In the genomic region with DNA sequence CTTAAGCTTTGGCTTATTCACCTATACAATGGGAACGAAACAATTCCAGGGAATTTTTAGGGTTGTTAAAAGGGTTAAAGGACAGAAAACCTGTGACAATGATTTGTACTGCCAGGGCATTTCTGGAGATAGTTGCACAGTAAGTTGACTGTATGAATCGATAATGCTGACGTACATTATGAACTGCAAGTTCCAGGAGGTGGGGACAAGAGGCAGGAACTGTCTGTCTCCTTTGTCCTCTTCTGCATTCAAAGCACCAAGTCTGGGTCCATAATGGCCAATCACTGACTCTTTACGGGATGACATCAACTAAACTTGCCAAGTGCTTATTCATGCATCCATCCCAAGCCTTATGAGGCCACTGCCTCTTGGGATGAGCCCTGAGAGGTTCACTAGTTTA, we compare ENCODE assay signal across 33 mouse cellular contexts.
"Had no signal": no experiment of that assay in that cellular context is flagged by ENCODE, and none has a peak within 500 bp of the region (broad histone marks: within the 10 kb centered on the region; RNA-seq: fewer than 3 reads in every experiment).

No protein-coding gene starts in this region.

- H3K9ac ChIP-seq: heart, embryonic 12.5 days; heart, embryonic 13.5 days; heart, embryonic 15.5 days; hindbrain, embryonic 12.5 days; hindbrain, embryonic 13.5 days; hindbrain, embryonic 14.5 days; hindbrain, embryonic 15.5 days; intestine, embryonic 15.5 days; kidney, embryonic 15.5 days had no signal

- H3K36me3 ChIP-seq: heart, embryonic 10.5 days; heart, embryonic 12.5 days; heart, embryonic 13.5 days; heart, embryonic 15.5 days; hindbrain, embryonic 10.5 days; hindbrain, embryonic 12.5 days; hindbrain, embryonic 13.5 days; hindbrain, embryonic 15.5 days; intestine, embryonic 15.5 days; kidney, embryonic 15.5 days had no signal

- H3K27me3 ChIP-seq: heart, embryonic 12.5 days; heart, embryonic 13.5 days; heart, embryonic 15.5 days; hindbrain, embryonic 12.5 days; hindbrain, embryonic 13.5 days; hindbrain, embryonic 15.5 days; intestine, embryonic 15.5 days; kidney, embryonic 15.5 days had no signal

- H3K27ac ChIP-seq: heart, embryonic 10.5 days; heart, embryonic 13.5 days; heart, embryonic 15.5 days; hindbrain, embryonic 10.5 days; hindbrain, embryonic 12.5 days; hindbrain, embryonic 13.5 days; hindbrain, embryonic 14.5 days; hindbrain, embryonic 15.5 days; hindbrain, postnatal 0 days; intestine, embryonic 15.5 days; kidney, embryonic 15.5 days; kidney, postnatal 0 days; layer of hippocampus, adult 2 months had no signal

- H3K4me1 ChIP-seq: heart, embryonic 10.5 days; heart, embryonic 12.5 days; heart, embryonic 15.5 days; hindbrain, embryonic 10.5 days; hindbrain, embryonic 12.5 days; hindbrain, embryonic 13.5 days; hindbrain, embryonic 15.5 days; intestine, embryonic 15.5 days; kidney, embryonic 15.5 days had no signal

- H3K4me3 ChIP-seq: heart, embryonic 10.5 days; heart, embryonic 12.5 days; heart, embryonic 13.5 days; heart, embryonic 15.5 days; hindbrain, embryonic 10.5 days; hindbrain, embryonic 12.5 days; hindbrain, embryonic 13.5 days; hindbrain, embryonic 15.5 days; intestine, embryonic 15.5 days; kidney, embryonic 15.5 days; layer of hippocampus, adult 2 months had no signal

- ATAC-seq: hindbrain, postnatal 0 days; inflammation-experienced regulatory T-cells, adult 6 months; intestine, embryonic 15.5 days; intestine, embryonic 16.5 days; intestine, postnatal 0 days had no signal

- DNase-seq: heart, postnatal 14 days; heart, postnatal 36 days; heart, postnatal 4 days; kidney, adult 11 months; kidney, adult 18-20 months; kidney, adult 2 months; kidney, adult 8-10 months; kidney, adult 9 months; kidney, postnatal 10 days; kidney, postnatal 14 days; kidney, postnatal 25 days; kidney, postnatal 36 days; kidney, postnatal 4 days; layer of hippocampus, adult 9-11 months; layer of hippocampus, postnatal 36 days had no signal

- H3K4me2 ChIP-seq: heart, embryonic 11.5 days; heart, embryonic 12.5 days; heart, embryonic 13.5 days; heart, embryonic 15.5 days; hindbrain, embryonic 12.5 days; hindbrain, embryonic 13.5 days; hindbrain, embryonic 14.5 days; hindbrain, embryonic 15.5 days; intestine, embryonic 15.5 days; kidney, embryonic 15.5 days had no signal

- H3K9me3 ChIP-seq: heart, embryonic 10.5 days; heart, embryonic 12.5 days; heart, embryonic 13.5 days; heart, embryonic 15.5 days; hindbrain, embryonic 10.5 days; hindbrain, embryonic 12.5 days; hindbrain, embryonic 13.5 days; hindbrain, embryonic 15.5 days; intestine, embryonic 15.5 days; kidney, embryonic 15.5 days had no signal
